Mouse (Mus musculus) thymus, adult 2 months (tissue): ENCODE data around the gene Omg.

Source experiments
- CTCF ChIP-seq: fragments of 200-500 bp; IDR thresholded peaks from 2 replicates; pipeline ENCODE4 v1.5.1; 2012; ENCODE audit warnings: mild to moderate bottlenecking, control low read depth, low read length, moderate library complexity, borderline replicate concordance; ENCODE audit not compliant: control insufficient read depth, poor library complexity, insufficient read depth; ENCODE audit errors: extremely low read depth
- POLR2A ChIP-seq: fragments of 200-500 bp; IDR thresholded peaks from 2 replicates; pipeline ENCODE4 v1.6.1; 2012; ENCODE audit warnings: mild to moderate bottlenecking, low read length, control low read depth, moderate library complexity; ENCODE audit not compliant: control insufficient read depth, poor library complexity, insufficient read depth; ENCODE audit errors: extremely low read depth

DNA sequence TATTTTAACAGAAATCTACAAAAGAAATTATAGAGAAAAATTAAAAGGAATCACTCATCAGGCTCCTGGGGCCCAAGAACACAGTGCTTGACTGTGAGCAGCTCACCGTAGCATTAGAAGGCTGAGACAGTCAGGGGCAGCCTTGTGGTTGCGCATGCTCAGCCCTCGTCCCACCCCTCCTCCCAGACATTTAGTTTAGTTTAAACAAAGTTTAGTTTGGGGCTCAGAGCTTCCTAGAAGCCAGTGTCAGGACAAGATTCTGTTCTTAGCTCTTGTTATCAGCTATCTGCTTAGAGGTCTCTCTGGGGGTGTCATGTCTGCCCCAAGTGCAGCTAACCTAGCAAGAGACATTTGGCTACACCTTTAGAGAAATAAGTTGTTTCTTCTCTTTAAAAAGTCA lies 24.7 kb upstream of the Omg start:
- TF ChIP-seq CTCF (no peak), POLR2A (no peak)
